Mouse (Mus musculus) lung, postnatal 4 days (tissue): Measurements from ENCODE around the gene Faap20.

ENCODE experiments used
- DNase-seq, 2 experiments: peaks; one replicate each; pipeline ENCODE4 v3.0.0; 2021

Gene Faap20

GRCm38 (mm10) chr4:155249648-155250351, at the start of gene Faap20:
TSS of gene Faap20 (plus strand) at chr4:155249802.
- peak; percentile 93 to 94 for DNase-seq

- peak in 1 of 2 experiments; percentile 54 for DNase-seq
Measured at GRCm38 (mm10) chr4:155200861-155201390, 48.7 kb upstream of the Faap20 start.

- DNase-seq, result no peak
Measured at GRCm38 (mm10) chr4:155201764-155202163, 47.8 kb upstream of the Faap20 start.

- DNase-seq, result peak; percentile 53 to 78
Measured at GRCm38 (mm10) chr4:155205919-155206318, 43.7 kb upstream of the Faap20 start.

GRCm38 (mm10) chr4:155206498-155206897, 43.1 kb upstream of the Faap20 start:
- no peak for DNase-seq

- DNase-seq, result no peak
Measured at GRCm38 (mm10) chr4:155207841-155208240, 41.8 kb upstream of the Faap20 start.

GRCm38 (mm10) chr4:155208613-155209012, 41.0 kb upstream of the Faap20 start:
- DNase-seq, result no peak

- no peak for DNase-seq
Measured at GRCm38 (mm10) chr4:155209079-155209478, 40.5 kb upstream of the Faap20 start.

- no peak for DNase-seq
Measured at GRCm38 (mm10) chr4:155209494-155209893, 40.1 kb upstream of the Faap20 start.

GRCm38 (mm10) chr4:155213052-155213751, 36.4 kb upstream of the Faap20 start:
- no peak for DNase-seq

- no peak for DNase-seq
Measured at GRCm38 (mm10) chr4:155213752-155214054, 35.9 kb upstream of the Faap20 start.

GRCm38 (mm10) chr4:155214188-155214587, 35.4 kb upstream of the Faap20 start:
- DNase-seq, result no peak

- DNase-seq, result no peak
Measured at GRCm38 (mm10) chr4:155214793-155215192, 34.8 kb upstream of the Faap20 start.

- DNase-seq, result peak in 1 of 2 experiments; percentile 79
Measured at GRCm38 (mm10) chr4:155215203-155215602, 34.4 kb upstream of the Faap20 start.

- DNase-seq, result peak; percentile 57 to 74
Measured at GRCm38 (mm10) chr4:155215773-155216630, 33.6 kb upstream of the Faap20 start.

GRCm38 (mm10) chr4:155217241-155218103, 32.1 kb upstream of the Faap20 start:
- peak; percentile 63 to 73 for DNase-seq

GRCm38 (mm10) chr4:155218104-155218732, 31.4 kb upstream of the Faap20 start:
- DNase-seq, result no peak

- peak in 1 of 2 experiments; percentile 25 for DNase-seq
Measured at GRCm38 (mm10) chr4:155219271-155220212, 30.1 kb upstream of the Faap20 start.

- peak in 1 of 2 experiments; percentile 68 for DNase-seq
Measured at GRCm38 (mm10) chr4:155220213-155221100, 29.1 kb upstream of the Faap20 start.
